Comparison of ENCODE assay signal across 8 mouse cellular contexts in genomic region chr7:57590451-57591248, GRCm38 (mm10).
DNase-seq lines count a peak whose midpoint lies in the region; ATAC-seq and TF ChIP-seq lines count a peak whose summit lies in the region.

No protein-coding gene starts in this region.

- no peaks in the 10 kb centered on the region for H3K4me1 ChIP-seq in heart, postnatal 0 days (ENCODE audit: control insufficient read depth, insufficient read depth)
- peaks cover 6% of the 10 kb centered on the region; the same call in 1 of the 2 replicates for H3K4me1 ChIP-seq in liver, postnatal 0 days (ENCODE audit: insufficient read depth)

- no peaks in the 10 kb centered on the region for H3K9me3 ChIP-seq in heart, postnatal 0 days (replicated peaks; ENCODE audit: control insufficient read depth, low read length)
- no peaks in the 10 kb centered on the region for H3K9me3 ChIP-seq in liver, postnatal 0 days (ENCODE audit: low read length)

- peak overlapping the region; percentile 92 for H3K4me2 ChIP-seq in heart, postnatal 0 days (ENCODE audit: low read depth, low read length)
- H3K4me2 ChIP-seq in liver, postnatal 0 days (ENCODE audit: low read depth, low read length): peak overlapping the region; percentile 71

- H3K4me3 ChIP-seq in heart, postnatal 0 days (ENCODE audit: low read depth, low read length): peak overlapping the region; percentile 67
- H3K4me3 ChIP-seq in liver, postnatal 0 days (ENCODE audit: low read depth, low read length): peak overlapping the region; percentile 43

- TF ChIP-seq EP300 in heart, postnatal 0 days (IDR thresholded peaks at IDR 0.05; ENCODE audit: low read depth): no peak
- TF ChIP-seq EP300 in liver, postnatal 0 days (IDR thresholded peaks at IDR 0.05; ENCODE audit: low read depth): no peak

- peak; percentile 77 for DNase-seq in ES-CJ7 (ENCODE audit: low read depth, low spot score)
- DNase-seq in adrenal gland, postnatal 10 days: peak; percentile 89
- DNase-seq in embryo, embryonic 9.5 days (ENCODE audit: extremely low spot score): peak; percentile 88
- DNase-seq in heart, postnatal 0 days (ENCODE audit: low spot score): peak; percentile 35
- DNase-seq in kidney, postnatal 4 days: peak; percentile 75 to 85
- DNase-seq in liver, postnatal 0 days: peak; percentile 40
- DNase-seq in retina, postnatal 7 days (ENCODE audit: low read depth, low spot score): peak; percentile 77
- no peak for DNase-seq in adipocyte (ENCODE audit: low spot score)

- no peaks in the 10 kb centered on the region for H3K36me3 ChIP-seq in heart, postnatal 0 days (replicated peaks; ENCODE audit: control insufficient read depth, insufficient read depth, low read length)
- no peaks in the 10 kb centered on the region for H3K36me3 ChIP-seq in liver, postnatal 0 days (replicated peaks; ENCODE audit: insufficient read depth, low read length)

- H3K27me3 ChIP-seq in heart, postnatal 0 days (ENCODE audit: control insufficient read depth, insufficient read depth, low read length): peaks cover 35% of the 10 kb centered on the region
- H3K27me3 ChIP-seq in liver, postnatal 0 days (ENCODE audit: insufficient read depth, low read length): peaks cover 28% of the 10 kb centered on the region

- H3K9ac ChIP-seq in heart, postnatal 0 days (replicated peaks; ENCODE audit: low read depth, low read length): no peak overlapping the region
- no peak overlapping the region for H3K9ac ChIP-seq in liver, postnatal 0 days (replicated peaks)

- no peak overlapping the region for H3K27ac ChIP-seq in heart, postnatal 0 days (ENCODE audit: low read depth)
- no peak overlapping the region for H3K27ac ChIP-seq in liver, postnatal 0 days (ENCODE audit: low read depth)

- WGBS in heart, postnatal 0 days: under 1% methylated on average over 41 of the region's 74 CpGs
- 2% methylated on average over 43 of the region's 74 CpGs for WGBS in liver, postnatal 0 days (ENCODE audit: insufficient replicate concordance)

- TF ChIP-seq CTCF in heart, postnatal 0 days (IDR thresholded peaks at IDR 0.05; ENCODE audit: low read depth): no peak
- TF ChIP-seq CTCF in liver, postnatal 0 days (IDR thresholded peaks at IDR 0.05; ENCODE audit: low read depth): no peak

- ATAC-seq in heart, postnatal 0 days (ENCODE audit: insufficient read depth, low read depth): peak; percentile 80
- ATAC-seq in liver, postnatal 0 days: peak; percentile 66
